Mouse (Mus musculus) midbrain, embryonic 14.5 days (tissue): Measurements from ENCODE around the gene Zc2hc1b. TPM values are rescaled to one million over a fixed set of nuclear protein-coding genes. Genes with fewer than 3 reads are reported as not detected.

Source experiments
- ATAC-seq: fragments of 200-750 bp; cut with Nextera tagmentation; 2 replicates; pipeline ENCODE4 v1.8.0; 2017; ENCODE audit warnings: moderate number of reproducible peaks, moderate library complexity; ENCODE audit not compliant: low FRiP score, low TSS enrichment
- DNase-seq: peaks from one replicate; pipeline ENCODE4 v3.0.0-alpha.2; 2015
- H3K27ac ChIP-seq: fragments of 300-500 bp; sonication (generic); replicated peaks from 2 replicates; pipeline ENCODE4 v1.5.1; 2014; ENCODE audit warnings: mild to moderate bottlenecking, low read depth, low read length, moderate library complexity
- H3K27me3 ChIP-seq: fragments of 300-500 bp; sonication (generic); 2 replicates; pipeline ENCODE4 v1.6.1; 2014; ENCODE audit warnings: low read length, control low read depth, mixed read lengths; ENCODE audit not compliant: control insufficient read depth, insufficient read depth
- H3K36me3 ChIP-seq: fragments of 300-500 bp; sonication (generic); 2 replicates; pipeline ENCODE4 v1.6.1; 2014; ENCODE audit warnings: low read length, control low read depth; ENCODE audit not compliant: control insufficient read depth, insufficient read depth
- H3K4me1 ChIP-seq: fragments of 300-500 bp; sonication (generic); 2 replicates; pipeline ENCODE4 v1.6.1; 2014; ENCODE audit warnings: mild to moderate bottlenecking, antibody characterized with exemption, low read length, control low read depth; ENCODE audit not compliant: control insufficient read depth, insufficient read depth
- H3K4me2 ChIP-seq: fragments of 300-500 bp; sonication (generic); 2 replicates; pipeline ENCODE4 v1.6.1; 2014; ENCODE audit warnings: mild to moderate bottlenecking, low read length, moderate library complexity
- H3K4me3 ChIP-seq: fragments of 300-500 bp; sonication (generic); replicated peaks from 2 replicates; pipeline ENCODE4 v1.5.1; 2014; ENCODE audit warnings: low read depth, low read length
- H3K9ac ChIP-seq: fragments of 300-500 bp; sonication (generic); replicated peaks from 2 replicates; pipeline ENCODE4 v1.6.1; 2014; ENCODE audit warnings: mild to moderate bottlenecking, low read length, moderate library complexity
- H3K9me3 ChIP-seq: fragments of 300-500 bp; sonication (generic); 2 replicates; pipeline ENCODE4 v1.6.1; 2016; ENCODE audit warnings: low read length, control low read depth, mixed read lengths; ENCODE audit not compliant: control insufficient read depth
- WGBS: fragments of 180-500 bp; shearing (Covaris S2); extraction: QIAGEN DNeasy Blood & Tissue Kit; methylation state at CpG from one replicate; pipeline ENCODE4 v1.1.7; 2014; 5-methylcytosine and 5-hydroxymethylcytosine counted together
- polyA plus RNA-seq: library from polyadenylated mRNA; unstranded; fragments of >200 nt; fragmentation: Nextera tagmentation; extraction: Ambion mirVana; gene quantifications from 2 replicates; pipeline ENCODE4 v1.2.1, GENCODE M21; 2014

Gene Zc2hc1b
- polyA plus RNA-seq, 1 experiment from 2014 or later = not detected

DNA sequence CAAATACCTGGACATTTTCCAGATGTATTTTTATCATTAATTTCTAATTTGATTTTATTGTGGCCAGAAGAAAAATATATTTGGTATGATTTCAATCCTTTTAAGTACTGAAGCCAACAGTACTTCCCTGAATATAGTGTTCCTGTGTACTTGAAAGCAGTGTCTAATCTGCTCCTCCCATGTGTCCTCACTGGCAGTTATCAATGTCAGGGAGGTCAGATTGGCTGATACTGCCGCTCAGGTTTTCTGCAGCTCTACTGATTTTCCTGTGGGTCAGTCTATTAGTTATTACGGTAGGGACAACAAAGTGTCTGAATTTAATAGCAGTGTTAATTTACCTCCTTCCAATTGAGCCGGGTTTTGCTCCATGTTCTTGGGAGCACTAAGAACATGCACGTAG lies 15.8 kb downstream of the Zc2hc1b start:
- no peaks in the 10 kb centered on the region for H3K27me3 ChIP-seq
- no peak for ATAC-seq
- H3K4me3 ChIP-seq = no peak overlapping the region
- H3K9me3 ChIP-seq = 0 out of 2 replicates have a peak, but pooled peaks cover 3% of the 10 kb centered on the region
- no peak overlapping the region for H3K9ac ChIP-seq
- 89% methylated on average over 4 of the region's 4 CpGs for WGBS
- DNase-seq = no peak
- H3K36me3 ChIP-seq = no peaks in the 10 kb centered on the region
- no peaks in the 10 kb centered on the region for H3K4me1 ChIP-seq
- H3K4me2 ChIP-seq = no peak overlapping the region
- H3K27ac ChIP-seq = no peak overlapping the region

DNA sequence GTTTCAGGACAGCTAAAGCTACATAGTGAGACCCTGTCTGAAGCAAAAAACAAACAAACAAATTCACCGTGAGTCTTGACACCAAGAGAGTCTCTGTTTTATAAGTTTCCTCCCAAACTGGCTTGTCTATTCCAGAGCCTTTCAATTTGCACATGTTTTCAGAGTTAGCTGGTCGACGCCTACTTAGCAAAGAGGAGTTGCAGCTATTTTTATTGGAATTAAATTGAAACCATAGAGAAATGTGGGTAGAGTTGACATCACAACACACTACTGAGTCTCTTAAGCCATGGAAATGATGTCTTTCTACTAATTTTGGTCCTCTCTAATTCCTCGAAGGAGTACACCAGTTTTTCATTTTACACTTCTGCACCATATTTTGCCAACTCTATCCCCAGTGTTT lies 16.9 kb downstream of the Zc2hc1b start:
- no peaks in the 10 kb centered on the region for H3K4me1 ChIP-seq

DNA sequence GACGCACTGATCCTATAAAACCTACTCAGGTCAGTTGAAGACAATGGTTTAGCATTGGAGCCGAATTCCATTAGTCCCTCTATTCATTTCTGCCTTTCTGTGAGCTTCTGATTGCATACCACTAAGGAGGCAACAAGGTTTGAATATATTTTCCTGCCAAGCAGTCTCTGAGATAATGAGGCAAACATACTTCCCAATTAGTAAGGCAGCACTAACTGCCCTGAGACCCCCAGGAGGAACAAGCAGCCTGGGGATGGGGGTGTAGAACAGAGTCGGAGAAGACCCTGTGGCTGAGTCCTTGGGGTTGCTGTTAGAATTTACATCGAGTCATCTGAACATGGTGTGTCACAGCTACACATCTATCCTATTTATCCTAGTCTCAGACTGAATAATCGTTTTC lies 22.4 kb downstream of the Zc2hc1b start:
- H3K9me3 ChIP-seq = no peaks in the 10 kb centered on the region
- no peak overlapping the region for H3K27ac ChIP-seq
- DNase-seq (no peak), ATAC-seq (no peak)
- H3K27me3 ChIP-seq = no peaks in the 10 kb centered on the region
- WGBS = 81% methylated on average over 5 of the region's 5 CpGs
- no peak overlapping the region for H3K4me2 ChIP-seq
- H3K9ac ChIP-seq = no peak overlapping the region
- no peaks in the 10 kb centered on the region for H3K36me3 ChIP-seq
- H3K4me1 ChIP-seq = 0 out of 2 replicates have a peak, but pooled peaks cover 3% of the 10 kb centered on the region
- no peak overlapping the region for H3K4me3 ChIP-seq

More for the DNA sequence above, 16.9 kb downstream of the Zc2hc1b start:
- H3K4me2 ChIP-seq = no peak overlapping the region
- 93% methylated on average over 4 of the region's 4 CpGs for WGBS
- H3K9me3 ChIP-seq = 0 out of 2 replicates have a peak, but pooled peaks cover 3% of the 10 kb centered on the region
- no peaks in the 10 kb centered on the region for H3K36me3 ChIP-seq
- no peak overlapping the region for H3K4me3 ChIP-seq
- H3K27me3 ChIP-seq = no peaks in the 10 kb centered on the region
- no peak overlapping the region for H3K9ac ChIP-seq
- no peak overlapping the region for H3K27ac ChIP-seq
- DNase-seq = no peak
- no peak for ATAC-seq

DNA sequence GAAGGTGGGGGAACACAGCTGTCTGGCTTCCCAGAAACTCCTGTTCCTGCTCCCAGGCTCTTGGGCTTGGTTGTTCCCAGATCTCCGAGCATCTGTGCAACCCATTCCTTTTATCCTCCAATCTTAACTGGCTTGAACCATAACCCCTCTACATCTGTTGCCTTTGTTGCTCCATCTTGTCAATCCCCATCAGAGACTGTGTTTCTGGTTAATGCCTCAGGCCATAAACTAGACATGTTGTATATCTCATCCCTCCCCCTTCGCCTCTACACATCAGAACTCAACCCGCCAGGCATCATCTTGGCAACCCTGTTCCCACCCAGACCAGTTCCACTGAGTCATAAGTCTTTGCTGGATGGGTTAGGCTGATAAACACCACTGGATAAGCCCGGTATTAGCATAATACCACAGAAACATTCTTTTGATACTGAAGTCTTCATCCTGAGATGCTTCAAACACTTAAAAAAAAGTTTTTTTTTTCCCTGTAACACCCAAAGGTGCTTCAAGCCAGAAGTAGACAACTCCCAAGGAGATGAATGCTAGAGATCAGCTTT lies 24.9 kb downstream of the Zc2hc1b start:
- Histone ChIP-seq H3K27ac (no peak overlapping the region), H3K9ac (no peak overlapping the region), H3K4me3 (no peak overlapping the region), H3K27me3 (no peaks in the 10 kb centered on the region), H3K4me2 (no peak overlapping the region), H3K4me1 (0 out of 2 replicates have a peak, but pooled peaks cover 3% of the 10 kb centered on the region), H3K36me3 (no peaks in the 10 kb centered on the region), H3K9me3 (no peaks in the 10 kb centered on the region)
- WGBS = 91% methylated on average over 4 of the region's 4 CpGs
- ATAC-seq = no peak
- DNase-seq = no peak

DNA sequence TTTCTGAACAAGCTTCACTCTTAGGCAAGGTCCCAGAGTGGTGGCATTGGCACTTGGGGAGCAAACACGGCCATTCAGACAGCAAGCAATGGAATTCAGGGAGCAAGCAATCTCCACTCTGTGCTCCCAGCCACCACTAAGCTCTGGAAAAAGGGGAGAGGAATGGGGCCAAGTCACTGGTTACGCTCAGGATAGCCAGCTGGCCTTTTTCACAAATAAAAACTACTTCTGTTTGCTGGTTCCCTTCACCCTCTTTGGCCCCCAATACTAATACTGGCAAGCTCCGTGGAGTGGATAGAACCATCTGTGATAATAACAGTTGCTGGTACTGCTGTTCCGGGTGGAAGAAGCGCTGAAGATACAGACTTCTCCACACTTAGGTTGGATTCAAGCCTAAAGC lies 26.5 kb downstream of the Zc2hc1b start:
- no peak for DNase-seq
- Histone ChIP-seq H3K9me3 (no peaks in the 10 kb centered on the region), H3K27ac (no peak overlapping the region), H3K36me3 (no peaks in the 10 kb centered on the region), H3K9ac (no peak overlapping the region), H3K4me1 (0 out of 2 replicates have a peak, but pooled peaks cover 3% of the 10 kb centered on the region), H3K4me2 (no peak overlapping the region), H3K27me3 (no peaks in the 10 kb centered on the region), H3K4me3 (no peak overlapping the region)
- WGBS = 82% methylated on average over 5 of the region's 5 CpGs
- no peak for ATAC-seq

DNA sequence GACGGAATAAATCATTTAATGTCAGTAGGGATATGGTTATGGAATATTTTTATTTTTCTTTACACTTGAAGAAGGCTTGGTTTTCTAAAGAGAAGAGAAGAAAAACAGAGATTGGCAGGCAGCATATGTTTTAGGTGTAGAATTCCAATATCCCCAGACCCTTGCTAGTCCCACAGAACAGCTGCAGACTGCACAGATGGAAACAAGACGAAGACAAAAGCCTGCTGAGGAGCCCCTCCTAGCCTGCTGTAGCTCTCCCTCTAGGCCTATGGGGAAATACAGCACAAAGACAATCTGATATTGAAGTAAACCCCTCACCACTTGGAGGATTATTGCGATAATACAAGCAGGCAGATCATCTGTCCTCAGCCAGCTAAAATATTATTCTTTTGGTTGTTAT lies 27.4 kb downstream of the Zc2hc1b start:
- 56% methylated on average over 3 of the region's 3 CpGs for WGBS
- no peak overlapping the region for H3K4me2 ChIP-seq
- no peak overlapping the region for H3K9ac ChIP-seq
- no peak for ATAC-seq
- H3K9me3 ChIP-seq = no peaks in the 10 kb centered on the region
- 0 out of 2 replicates have a peak, but pooled peaks cover 3% of the 10 kb centered on the region for H3K4me1 ChIP-seq
- peak; percentile 25 for DNase-seq
- no peak overlapping the region for H3K4me3 ChIP-seq
- H3K36me3 ChIP-seq = no peaks in the 10 kb centered on the region
- no peak overlapping the region for H3K27ac ChIP-seq
- no peaks in the 10 kb centered on the region for H3K27me3 ChIP-seq

DNA sequence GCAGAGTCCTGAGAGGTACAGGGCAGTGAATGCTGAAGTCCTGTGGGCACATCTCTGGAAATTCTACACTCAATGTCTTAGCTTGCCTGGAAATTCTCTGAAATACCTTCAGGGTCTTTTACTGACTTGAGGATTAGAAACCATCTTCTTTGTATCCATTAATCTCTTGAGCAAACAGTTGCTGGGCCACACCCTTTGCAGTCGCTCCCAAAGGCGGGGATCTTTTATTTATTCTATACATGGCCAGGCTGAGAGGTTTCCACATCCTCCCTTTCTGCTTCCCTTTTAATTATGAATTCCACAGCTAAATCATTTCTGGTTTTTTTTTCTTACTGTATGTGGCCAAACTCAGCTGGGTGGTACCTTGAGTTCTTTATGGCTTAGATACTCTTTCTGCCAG lies 37.4 kb downstream of the Zc2hc1b start:
- ATAC-seq (no peak), DNase-seq (no peak)
- Histone ChIP-seq H3K27ac (no peak overlapping the region), H3K9me3 (no peaks in the 10 kb centered on the region), H3K4me3 (no peak overlapping the region), H3K27me3 (no peaks in the 10 kb centered on the region), H3K4me2 (no peak overlapping the region), H3K9ac (no peak overlapping the region), H3K4me1 (no peaks in the 10 kb centered on the region), H3K36me3 (no peaks in the 10 kb centered on the region)
- 67% methylated on average over 2 of the region's 2 CpGs for WGBS

DNA sequence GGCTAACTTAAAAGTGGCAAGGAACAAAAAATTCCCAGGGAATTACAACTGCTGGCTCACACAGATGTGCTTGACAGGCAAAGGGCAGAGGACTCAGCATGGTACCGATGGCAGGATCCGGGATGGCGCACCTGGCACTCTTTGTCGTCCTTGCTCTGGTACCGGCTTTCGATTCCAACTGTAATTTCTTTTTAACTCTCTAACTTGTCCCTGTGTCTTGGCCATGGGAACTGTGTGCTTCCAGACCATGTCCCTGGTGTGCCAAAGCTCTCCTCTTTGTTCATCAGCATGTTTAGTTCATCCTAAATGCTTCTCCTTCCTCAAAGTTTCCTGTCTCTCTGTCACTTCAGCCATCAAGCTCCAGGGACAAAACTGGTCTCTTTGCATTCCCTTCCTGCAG lies 39.9 kb downstream of the Zc2hc1b start:
- DNase-seq = no peak
- 93% methylated on average over 6 of the region's 6 CpGs for WGBS
- no peak for ATAC-seq
- Histone ChIP-seq H3K36me3 (no peaks in the 10 kb centered on the region), H3K9ac (no peak overlapping the region), H3K27me3 (no peaks in the 10 kb centered on the region), H3K9me3 (no peaks in the 10 kb centered on the region), H3K4me1 (no peaks in the 10 kb centered on the region), H3K27ac (no peak overlapping the region), H3K4me2 (no peak overlapping the region), H3K4me3 (no peak overlapping the region)

DNA sequence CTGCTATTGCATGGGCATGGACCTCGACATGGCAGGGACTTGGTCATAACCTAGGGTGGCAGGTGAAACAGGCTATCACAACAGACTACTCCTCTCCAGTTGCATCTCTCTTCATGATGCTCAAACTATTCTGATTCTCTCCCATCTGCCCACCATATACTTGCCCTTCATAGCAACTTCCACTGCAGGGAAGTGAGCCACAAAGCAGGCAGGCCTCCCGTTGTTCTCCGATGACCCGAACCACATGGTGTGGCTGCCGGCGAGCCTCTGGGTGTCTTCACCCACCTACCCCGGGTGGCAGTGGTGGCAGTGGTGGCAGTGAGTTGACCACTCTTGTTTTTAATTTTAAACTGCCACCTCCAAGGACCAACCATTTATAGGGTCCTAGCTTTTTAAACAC lies 42.1 kb downstream of the Zc2hc1b start:
- ATAC-seq = no peak
- Histone ChIP-seq H3K27ac (no peak overlapping the region), H3K4me2 (no peak overlapping the region), H3K36me3 (no peaks in the 10 kb centered on the region), H3K9me3 (no peaks in the 10 kb centered on the region), H3K4me3 (no peak overlapping the region), H3K27me3 (no peaks in the 10 kb centered on the region), H3K4me1 (no peaks in the 10 kb centered on the region), H3K9ac (no peak overlapping the region)
- 91% methylated on average over 7 of the region's 7 CpGs for WGBS
- DNase-seq = no peak
